Mouse (Mus musculus) spleen, postnatal 10 days (tissue): Measurements from ENCODE around the gene Synpo2.

Experiments used
- DNase-seq, 2 experiments: peaks; one replicate each; pipeline ENCODE4 v3.0.0; 2021 to 2022; ENCODE audit warnings: low spot score in 2 of 2

Synpo2 gene

GRCm38 (mm10) chr3:123092913-123093639 lies 142.9 kb downstream of the Synpo2 start:
- DNase-seq: no peak

GRCm38 (mm10) chr3:123092442-123092841 lies 143.5 kb downstream of the Synpo2 start:
- peak in 1 of 2 experiments; percentile 26 for DNase-seq

- DNase-seq: no peak
Measured at GRCm38 (mm10) chr3:123089297-123090020, 146.5 kb downstream of the Synpo2 start.

- DNase-seq: no peak
Measured at GRCm38 (mm10) chr3:123088284-123088683, 147.7 kb downstream of the Synpo2 start.

GRCm38 (mm10) chr3:123085871-123086501 lies 150.0 kb downstream of the Synpo2 start:
- DNase-seq: no peak

GRCm38 (mm10) chr3:123081665-123082064 lies 154.3 kb downstream of the Synpo2 start:
- no peak for DNase-seq

- no peak for DNase-seq
Measured at GRCm38 (mm10) chr3:123080943-123081342, 155.0 kb downstream of the Synpo2 start.

- DNase-seq: no peak
Measured at GRCm38 (mm10) chr3:123080017-123080725, 155.8 kb downstream of the Synpo2 start.

- DNase-seq: no peak
Measured at GRCm38 (mm10) chr3:123075759-123076158, 160.2 kb downstream of the Synpo2 start.

- no peak for DNase-seq
Measured at GRCm38 (mm10) chr3:123075034-123075433, 160.9 kb downstream of the Synpo2 start.

- DNase-seq: no peak
Measured at GRCm38 (mm10) chr3:123073351-123073750, 162.6 kb downstream of the Synpo2 start.

- DNase-seq: no peak
Measured at GRCm38 (mm10) chr3:123072472-123072871, 163.5 kb downstream of the Synpo2 start.

GRCm38 (mm10) chr3:123070996-123071395 lies 165.0 kb downstream of the Synpo2 start:
- DNase-seq: no peak

- DNase-seq: no peak
Measured at GRCm38 (mm10) chr3:123066836-123067235, 169.1 kb downstream of the Synpo2 start.

GRCm38 (mm10) chr3:123065466-123065865 lies 170.5 kb downstream of the Synpo2 start:
- DNase-seq: no peak

- no peak for DNase-seq
Measured at GRCm38 (mm10) chr3:123064186-123064585, 171.8 kb downstream of the Synpo2 start.

GRCm38 (mm10) chr3:123061931-123062330 lies 174.0 kb downstream of the Synpo2 start:
- DNase-seq: no peak

GRCm38 (mm10) chr3:123058832-123059231 lies 177.1 kb downstream of the Synpo2 start:
- DNase-seq: no peak

GRCm38 (mm10) chr3:123054178-123054577 lies 181.8 kb downstream of the Synpo2 start:
- DNase-seq: no peak

- no peak for DNase-seq
Measured at GRCm38 (mm10) chr3:123053192-123053938, 182.6 kb downstream of the Synpo2 start.

- no peak for DNase-seq
Measured at GRCm38 (mm10) chr3:123042308-123042707, 193.6 kb downstream of the Synpo2 start.
